Mouse (Mus musculus): Measurements from ENCODE around the gene Ralbp1. TPM values are rescaled to one million over a fixed set of nuclear protein-coding genes. Genes with fewer than 3 reads are reported as not detected.

Ralbp1 gene
- polyA plus RNA-seq, 1 experiment from 2014 or later, result 50.9 TPM

DNA sequence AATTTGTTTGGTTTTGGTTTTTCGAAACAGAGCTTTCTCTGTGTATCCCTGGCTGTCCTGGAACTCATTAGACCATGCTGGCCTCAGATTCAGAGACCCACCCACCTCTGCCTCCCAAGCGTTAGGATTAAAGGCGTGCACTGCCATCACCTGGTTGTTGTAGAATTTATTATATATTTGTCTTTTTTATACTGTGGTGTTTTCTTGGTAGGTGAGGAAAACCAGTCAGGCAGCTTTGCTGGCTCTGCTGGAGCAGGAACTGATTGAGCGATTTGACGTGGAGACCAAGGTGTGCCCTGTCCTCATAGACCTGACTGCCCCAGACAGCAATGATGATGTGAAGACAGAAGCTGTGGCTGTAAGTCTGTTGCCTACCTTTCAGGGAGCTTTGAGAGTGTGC is 74.6 kb downstream of the Ralbp1 start:
- no peaks in the 10 kb centered on the region for H3K4me1 ChIP-seq
- H3K4me3 ChIP-seq, result no peak overlapping the region
- no peak overlapping the region for H3K27ac ChIP-seq
- peaks cover 44% of the 10 kb centered on the region for H3K36me3 ChIP-seq
- H3K27me3 ChIP-seq, result no peaks in the 10 kb centered on the region
- no peak overlapping the region for H3K4me2 ChIP-seq (replicated peaks)
- no peaks in the 10 kb centered on the region for H3K9me3 ChIP-seq (replicated peaks)
- 91% methylated on average over 5 of the region's 5 CpGs for WGBS
- H3K9ac ChIP-seq, result no peak overlapping the region
- ATAC-seq (ENCODE audit: low FRiP score), result no peak

DNA sequence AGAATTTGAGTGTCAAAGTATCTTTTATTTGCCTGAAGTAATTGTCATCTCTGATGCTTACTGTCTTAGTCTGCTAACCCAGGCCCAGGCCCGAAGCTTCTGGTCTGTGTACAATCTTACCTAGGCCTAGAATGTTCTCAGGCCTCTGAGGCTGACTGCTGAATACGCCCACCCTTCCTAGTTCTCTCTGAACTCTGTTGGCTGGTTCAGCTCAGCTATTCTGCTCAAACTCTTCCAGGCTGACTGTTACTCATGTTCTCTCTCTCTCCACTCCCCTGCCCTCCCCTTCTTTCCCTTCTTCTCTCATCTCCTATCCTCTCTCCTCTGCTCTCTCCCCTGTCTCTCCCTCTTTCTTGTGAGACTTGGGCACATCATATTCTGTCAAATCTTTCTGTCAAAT is 79.2 kb downstream of the Ralbp1 start:
- H3K27ac ChIP-seq, result no peak overlapping the region
- no peaks in the 10 kb centered on the region for H3K27me3 ChIP-seq
- H3K9me3 ChIP-seq (replicated peaks), result no peaks in the 10 kb centered on the region
- WGBS, result 96% methylated on average over 2 of the region's 2 CpGs
- H3K9ac ChIP-seq, result no peak overlapping the region
- 0 out of 2 replicates have a peak, but pooled peaks cover 3% of the 10 kb centered on the region for H3K4me1 ChIP-seq
- no peak overlapping the region for H3K4me2 ChIP-seq (replicated peaks)
- H3K4me3 ChIP-seq, result no peak overlapping the region
- peaks cover 20% of the 10 kb centered on the region for H3K36me3 ChIP-seq
- ATAC-seq (ENCODE audit: low FRiP score), result no peak

DNA sequence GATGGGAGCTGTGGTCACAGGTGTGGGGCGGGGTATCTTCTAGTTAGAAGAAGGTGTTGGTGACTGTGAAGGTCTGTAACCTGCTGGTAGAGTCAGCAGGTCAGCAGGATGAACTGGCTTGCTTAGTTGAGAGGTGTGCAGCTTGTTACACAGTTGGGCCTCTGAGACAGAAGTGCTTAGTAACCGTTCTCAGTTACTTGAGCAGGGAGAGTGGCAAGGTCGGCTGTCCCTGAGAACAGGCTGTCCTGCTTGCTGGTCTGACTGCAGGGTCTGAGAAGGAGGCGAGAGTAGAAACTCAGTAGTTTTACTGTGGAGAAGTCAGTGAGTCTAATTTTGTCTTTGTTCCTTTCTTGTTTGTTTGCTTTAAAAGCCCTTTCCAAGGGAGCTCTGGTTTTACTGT is 79.6 kb downstream of the Ralbp1 start:
- Histone ChIP-seq H3K4me3 (no peak overlapping the region), H3K4me2 (replicated peaks) (no peak overlapping the region), H3K9me3 (replicated peaks) (no peaks in the 10 kb centered on the region), H3K36me3 (peaks cover 16% of the 10 kb centered on the region), H3K4me1 (0 out of 2 replicates have a peak, but pooled peaks cover 3% of the 10 kb centered on the region), H3K9ac (no peak overlapping the region), H3K27me3 (no peaks in the 10 kb centered on the region), H3K27ac (no peak overlapping the region)
- ATAC-seq (ENCODE audit: low FRiP score), result no peak
- WGBS, result 80% methylated on average over 4 of the region's 4 CpGs

DNA sequence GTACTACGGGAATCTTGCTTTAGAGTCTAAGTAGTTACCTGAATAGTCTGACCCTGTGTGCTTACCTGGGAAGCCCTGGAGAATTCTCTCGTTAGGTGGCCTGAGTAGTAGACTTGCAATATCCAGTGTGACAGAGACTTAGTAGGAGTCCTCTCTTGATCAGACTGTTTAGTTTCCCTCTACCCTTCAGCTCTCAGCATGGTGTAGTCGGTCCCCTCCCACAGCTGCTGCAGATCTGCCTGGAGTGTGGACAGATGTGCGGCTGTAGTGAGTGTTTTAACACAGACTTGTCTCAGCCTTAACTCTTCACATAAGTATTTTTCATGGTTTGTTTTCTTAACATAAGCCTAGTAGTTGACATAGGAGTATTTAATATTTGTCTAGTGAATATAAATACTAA is 83.6 kb downstream of the Ralbp1 start:
- no peak overlapping the region for H3K9ac ChIP-seq
- H3K36me3 ChIP-seq, result peaks cover 7% of the 10 kb centered on the region
- no peak for ATAC-seq (ENCODE audit: low FRiP score)
- H3K4me3 ChIP-seq, result no peak overlapping the region
- H3K4me1 ChIP-seq, result 0 out of 2 replicates have a peak, but pooled peaks cover 6% of the 10 kb centered on the region
- H3K9me3 ChIP-seq (replicated peaks), result no peaks in the 10 kb centered on the region
- H3K27me3 ChIP-seq, result no peaks in the 10 kb centered on the region
- H3K27ac ChIP-seq, result peak overlapping the region; percentile 17; the same call in 1 of the 2 replicates
- 67% methylated on average over 4 of the region's 4 CpGs for WGBS
- H3K4me2 ChIP-seq (replicated peaks), result no peak overlapping the region

DNA sequence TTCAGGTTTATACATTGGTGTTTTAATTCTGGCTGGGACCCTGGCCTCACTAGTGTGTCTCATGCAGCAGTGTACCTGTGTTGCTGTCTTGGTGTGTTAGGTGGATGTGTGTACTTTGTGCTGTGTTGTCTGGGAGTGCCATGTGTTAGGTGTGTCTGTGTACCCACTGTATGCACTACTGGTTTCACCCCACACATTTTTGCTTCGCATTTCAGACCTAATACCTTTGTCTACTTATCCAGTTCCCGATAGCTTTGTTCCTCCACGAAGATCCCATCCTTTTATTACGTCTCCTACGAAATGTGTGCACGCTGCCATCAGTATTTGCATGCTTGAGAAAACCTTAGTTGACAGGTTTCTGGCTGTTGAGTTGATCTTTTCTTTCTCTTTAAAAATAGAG is 85.1 kb downstream of the Ralbp1 start:
- H3K27me3 ChIP-seq, result no peaks in the 10 kb centered on the region
- H3K4me1 ChIP-seq, result 0 out of 2 replicates have a peak, but pooled peaks cover 8% of the 10 kb centered on the region
- no peak for ATAC-seq (ENCODE audit: low FRiP score)
- WGBS, result 92% methylated on average over 6 of the region's 6 CpGs
- no peak overlapping the region for H3K4me2 ChIP-seq (replicated peaks)
- peaks cover 5% of the 10 kb centered on the region for H3K36me3 ChIP-seq
- H3K27ac ChIP-seq, result no peak overlapping the region
- H3K4me3 ChIP-seq, result no peak overlapping the region
- H3K9me3 ChIP-seq (replicated peaks), result no peaks in the 10 kb centered on the region
- no peak overlapping the region for H3K9ac ChIP-seq

DNA sequence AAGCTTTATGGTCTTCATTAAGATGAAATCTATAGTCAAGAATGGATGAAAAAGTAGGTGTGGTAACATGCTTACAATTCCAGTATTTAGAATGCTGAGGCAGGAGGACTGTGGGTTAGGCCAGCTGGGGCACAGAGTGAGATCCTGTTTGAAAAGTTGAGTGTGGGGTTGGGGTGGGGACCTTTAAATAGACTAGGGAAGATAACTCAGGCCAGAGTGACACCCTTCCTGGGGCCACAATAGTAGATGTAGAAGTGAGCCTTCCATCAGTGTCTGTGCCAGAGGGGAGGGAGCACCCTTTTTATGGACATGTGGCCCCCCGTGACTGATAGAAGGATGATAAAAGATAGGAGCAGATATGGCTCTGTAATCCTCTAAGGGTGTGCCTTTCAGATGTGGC is 86.2 kb downstream of the Ralbp1 start:
- H3K36me3 ChIP-seq, result 0 out of 2 replicates have a peak, but pooled peaks cover 6% of the 10 kb centered on the region
- no peaks in the 10 kb centered on the region for H3K9me3 ChIP-seq (replicated peaks)
- H3K27ac ChIP-seq, result no peak overlapping the region
- no peaks in the 10 kb centered on the region for H3K27me3 ChIP-seq
- WGBS, result 100% methylated on average over 1 of the region's 1 CpGs
- no peak for ATAC-seq (ENCODE audit: low FRiP score)
- H3K9ac ChIP-seq, result no peak overlapping the region
- 0 out of 2 replicates have a peak, but pooled peaks cover 8% of the 10 kb centered on the region for H3K4me1 ChIP-seq
- no peak overlapping the region for H3K4me3 ChIP-seq
- no peak overlapping the region for H3K4me2 ChIP-seq (replicated peaks)

DNA sequence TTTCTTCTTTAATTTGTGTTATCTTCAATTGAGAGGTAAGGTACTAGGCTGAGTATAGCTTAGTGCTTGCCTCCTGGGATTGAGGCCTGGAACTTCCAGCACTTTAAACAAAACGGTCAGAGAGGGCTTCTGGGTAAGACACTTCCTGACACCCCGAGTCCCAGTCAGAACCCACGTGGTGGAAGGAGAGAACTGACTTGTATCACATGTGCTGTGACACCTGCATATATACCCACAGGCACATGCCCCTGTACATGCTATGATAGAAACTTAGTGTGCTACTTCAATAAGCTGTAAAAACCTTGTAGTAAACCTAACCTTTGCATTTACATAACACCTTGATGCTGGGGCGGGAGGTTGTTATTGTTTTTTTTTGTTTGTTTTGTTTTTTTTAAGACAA is 87.2 kb downstream of the Ralbp1 start:
- 78% methylated on average over 4 of the region's 4 CpGs for WGBS
- H3K9ac ChIP-seq, result no peak overlapping the region
- ATAC-seq (ENCODE audit: low FRiP score), result no peak
- no peaks in the 10 kb centered on the region for H3K9me3 ChIP-seq (replicated peaks)
- 0 out of 2 replicates have a peak, but pooled peaks cover 6% of the 10 kb centered on the region for H3K36me3 ChIP-seq
- no peak overlapping the region for H3K4me3 ChIP-seq
- H3K4me2 ChIP-seq (replicated peaks), result no peak overlapping the region
- 0 out of 2 replicates have a peak, but pooled peaks cover 8% of the 10 kb centered on the region for H3K4me1 ChIP-seq
- no peaks in the 10 kb centered on the region for H3K27me3 ChIP-seq
- no peak overlapping the region for H3K27ac ChIP-seq

Other genes starting within 250 kb of the Ralbp1 start
- 0.13 and 0.27 TPM in 2 replicates for gene Txndc2, start 243.6 kb downstream of the Ralbp1 start, polyA plus RNA-seq (2016; fragmentation: Nextera tagmentation; extraction: Ambion mirVana)
- gene Rab31, start 113.0 kb downstream of the Ralbp1 start, polyA plus RNA-seq (2016; fragmentation: Nextera tagmentation; extraction: Ambion mirVana), result 74.7 and 76.9 TPM in 2 replicates
- gene Ppp4r1, start 103.2 kb downstream of the Ralbp1 start, polyA plus RNA-seq (2016; fragmentation: Nextera tagmentation; extraction: Ambion mirVana), result 60.8 and 60.9 TPM in 2 replicates
- gene Twsg1, start 65.4 kb upstream of the Ralbp1 start, polyA plus RNA-seq (2016; fragmentation: Nextera tagmentation; extraction: Ambion mirVana), result 100 and 108 TPM in 2 replicates
- 70.7 and 78.1 TPM in 2 replicates for gene Ankrd12, start 191.3 kb upstream of the Ralbp1 start, polyA plus RNA-seq (2016; fragmentation: Nextera tagmentation; extraction: Ambion mirVana)
- 265 and 282 TPM in 2 replicates for gene Ndufv2, start 215.8 kb upstream of the Ralbp1 start, polyA plus RNA-seq (2016; fragmentation: Nextera tagmentation; extraction: Ambion mirVana)
- 38.5 and 39.9 TPM in 2 replicates for gene Washc1, start 225.7 kb upstream of the Ralbp1 start, polyA plus RNA-seq (2016; fragmentation: Nextera tagmentation; extraction: Ambion mirVana)
- 19.4 and 20.2 TPM in 2 replicates for gene Ddx11, start 237.7 kb upstream of the Ralbp1 start, polyA plus RNA-seq (2016; fragmentation: Nextera tagmentation; extraction: Ambion mirVana)

Measured in hindbrain, embryonic 12.5 days (tissue).